Mouse (Mus musculus): Measurements from ENCODE around the gene C2cd2l.
A peak's percentile ranks its signal among the peaks of the same experiment; 100 is the strongest.
"Not testable (repeated sequence)": the region's sequence is repeated elsewhere in the genome, so short reads cannot be mapped to it uniquely, and the experiment has no call there.

Gene C2cd2l

DNA sequence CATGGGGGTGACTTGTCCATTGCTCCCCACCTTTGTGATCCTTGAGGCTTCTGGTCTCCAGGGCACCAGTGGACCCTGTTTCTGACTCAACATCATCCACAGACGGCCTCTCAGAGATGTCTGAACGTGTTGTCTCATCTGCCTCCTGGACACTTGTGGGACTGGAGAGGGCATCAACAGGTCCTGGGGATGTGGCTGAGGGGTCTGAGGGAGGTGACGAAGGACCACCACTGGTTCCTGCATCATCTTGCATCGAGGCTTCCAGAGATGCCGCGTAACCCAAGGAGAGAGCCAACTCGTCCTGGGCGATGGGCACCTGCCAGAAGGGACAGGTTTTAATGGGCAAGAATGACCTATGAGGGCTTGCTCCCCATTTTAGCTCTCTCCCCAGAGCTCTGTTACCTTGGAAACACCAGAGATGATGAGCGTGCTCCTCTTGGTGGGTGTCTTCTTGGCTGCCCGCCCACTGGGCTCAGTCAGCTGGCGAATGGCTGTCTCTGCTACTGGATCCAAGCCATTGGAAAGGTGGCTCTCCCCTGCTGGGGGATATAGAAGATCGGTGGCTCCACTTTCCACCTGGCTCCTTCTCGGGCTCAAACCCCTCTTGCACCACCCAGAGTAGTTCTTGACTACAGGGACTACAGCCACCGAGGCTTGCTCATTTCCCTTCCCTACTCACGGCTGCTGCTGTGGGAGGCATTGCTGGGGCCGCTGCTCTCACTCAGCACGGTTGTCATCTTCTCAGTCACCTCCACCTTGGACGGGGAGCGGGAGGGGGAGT is 6.4 kb downstream of the C2cd2l start:
- DNase-seq (ENCODE audit: low read depth) = no peak

DNA sequence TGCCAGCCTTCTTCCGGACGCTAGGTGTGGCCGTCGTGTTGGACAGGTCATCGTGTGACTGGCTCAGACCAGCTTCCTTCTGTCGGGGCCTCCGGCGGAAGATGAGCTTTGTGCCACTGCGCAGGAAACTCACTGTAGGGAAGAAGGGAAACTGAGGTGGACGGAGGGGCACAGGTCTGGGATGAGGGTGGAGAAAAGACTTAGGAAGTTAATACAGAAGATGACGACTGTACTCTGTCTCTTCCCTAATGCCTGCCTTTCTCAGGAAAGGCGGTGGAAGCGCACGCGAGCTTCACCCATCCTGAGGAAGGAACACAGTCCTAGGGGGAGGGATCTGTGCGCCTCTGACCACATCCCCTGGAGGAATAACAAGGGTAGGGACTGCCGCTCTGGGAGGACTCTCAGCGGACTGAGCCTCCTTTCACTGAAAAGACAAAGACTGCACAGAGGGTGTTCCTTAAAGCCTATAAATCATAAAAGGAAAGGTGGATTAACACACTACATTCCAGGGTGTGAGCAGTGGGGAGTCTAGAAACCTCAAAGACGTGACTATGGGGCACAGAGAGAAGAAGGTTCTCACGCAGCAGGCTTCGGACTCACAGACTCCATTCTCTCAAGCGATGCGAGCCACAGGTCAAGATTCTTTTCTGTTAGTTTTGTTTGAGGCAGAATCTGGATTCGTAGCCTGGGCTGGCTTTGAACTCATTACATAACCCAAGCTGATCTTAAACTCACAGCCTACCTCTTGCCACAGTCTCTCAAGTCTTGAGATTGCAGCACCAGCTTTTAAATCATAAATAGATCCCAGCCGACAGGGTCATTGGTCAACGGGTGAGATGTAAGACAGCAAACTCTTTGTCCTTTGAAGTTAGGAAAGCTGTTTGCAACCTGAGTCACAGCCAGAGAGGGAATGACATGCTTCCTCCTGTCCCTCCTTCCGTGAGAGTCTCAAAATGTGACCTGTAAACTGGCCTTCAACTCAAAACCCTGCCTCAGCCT is 8.7 kb downstream of the C2cd2l start:
- no peak for DNase-seq (ENCODE audit: low read depth)

DNA sequence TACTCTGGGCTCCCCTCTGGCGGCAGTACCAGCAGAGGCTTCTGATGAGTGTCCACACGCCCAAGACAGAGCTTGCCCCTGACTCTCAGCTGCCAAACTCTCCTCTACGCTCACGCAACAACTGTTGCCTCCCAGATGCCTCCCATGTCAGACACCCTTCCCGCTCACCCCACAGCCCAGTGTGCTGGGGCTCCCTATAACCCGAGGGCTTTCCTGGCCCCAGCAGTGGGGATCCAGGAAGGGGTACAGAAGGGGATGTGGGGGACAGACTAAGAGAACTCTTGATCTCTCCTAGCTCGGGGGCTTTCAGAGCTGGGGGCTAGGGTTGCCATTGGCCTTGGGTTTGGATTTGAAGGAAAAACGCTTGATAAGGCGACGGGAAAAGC is 9.3 kb downstream of the C2cd2l start:
- no peak for DNase-seq (ENCODE audit: low read depth)

DNA sequence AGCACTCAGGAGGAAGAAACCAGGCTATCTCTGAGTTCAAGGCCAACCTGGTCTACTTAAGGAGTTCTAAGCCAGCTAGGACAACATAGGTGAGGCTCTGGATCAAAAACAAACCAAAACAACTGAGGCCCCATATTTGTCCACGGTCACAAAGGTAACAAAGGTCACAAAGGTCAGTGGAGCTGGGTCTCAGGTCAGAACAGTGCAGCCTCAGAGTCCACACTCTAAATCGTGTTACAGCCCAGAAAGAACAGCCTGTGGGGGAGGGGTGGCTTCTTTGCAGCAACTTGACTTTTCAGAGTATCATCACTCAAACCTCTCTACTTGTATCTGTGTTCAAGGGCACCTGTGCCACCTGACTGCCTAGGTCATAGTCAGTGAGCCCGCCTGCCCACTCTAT is 10.3 kb downstream of the C2cd2l start:
- DNase-seq (ENCODE audit: low read depth) = no peak

DNA sequence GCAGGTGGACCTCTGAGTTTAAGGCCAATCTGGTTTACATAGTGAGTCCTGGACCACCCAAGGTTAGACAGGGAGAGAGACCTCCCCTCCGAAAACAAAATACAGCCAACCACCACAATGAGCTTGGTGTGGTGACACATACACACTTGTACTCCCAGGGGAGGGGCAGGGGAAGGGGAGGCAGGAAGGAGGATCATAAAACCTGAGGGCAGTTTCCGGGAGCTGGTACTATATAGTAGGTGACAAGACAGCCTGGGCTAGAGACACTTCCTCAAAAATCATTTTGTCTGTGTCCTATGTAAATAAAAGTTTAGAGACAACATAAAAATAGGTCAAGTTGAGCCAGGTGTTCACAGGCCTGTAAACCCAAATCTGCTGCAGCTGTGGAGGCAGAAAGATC is 12.8 kb downstream of the C2cd2l start:
- DNase-seq (ENCODE audit: low read depth) = no peak

DNA sequence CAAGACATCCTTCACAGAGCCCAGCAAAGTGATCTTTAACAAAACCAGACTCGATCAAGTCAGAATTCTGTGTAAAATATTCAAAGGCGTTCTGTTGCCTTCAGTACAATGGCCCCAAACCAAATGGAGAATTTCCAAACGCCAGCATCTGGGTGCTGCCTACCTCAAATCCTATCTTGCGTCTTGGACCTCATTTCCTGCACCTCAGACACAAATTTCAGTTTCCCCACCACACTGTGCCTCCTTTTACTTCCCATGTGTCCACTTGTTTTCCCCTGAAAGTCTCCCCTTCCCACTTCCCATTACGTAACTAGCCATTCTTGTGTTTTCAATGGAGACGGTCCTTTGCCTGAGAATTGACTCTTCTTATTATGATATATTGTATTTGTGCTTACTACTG is 13.6 kb downstream of the C2cd2l start:
- DNase-seq (ENCODE audit: low read depth) = no peak

DNA sequence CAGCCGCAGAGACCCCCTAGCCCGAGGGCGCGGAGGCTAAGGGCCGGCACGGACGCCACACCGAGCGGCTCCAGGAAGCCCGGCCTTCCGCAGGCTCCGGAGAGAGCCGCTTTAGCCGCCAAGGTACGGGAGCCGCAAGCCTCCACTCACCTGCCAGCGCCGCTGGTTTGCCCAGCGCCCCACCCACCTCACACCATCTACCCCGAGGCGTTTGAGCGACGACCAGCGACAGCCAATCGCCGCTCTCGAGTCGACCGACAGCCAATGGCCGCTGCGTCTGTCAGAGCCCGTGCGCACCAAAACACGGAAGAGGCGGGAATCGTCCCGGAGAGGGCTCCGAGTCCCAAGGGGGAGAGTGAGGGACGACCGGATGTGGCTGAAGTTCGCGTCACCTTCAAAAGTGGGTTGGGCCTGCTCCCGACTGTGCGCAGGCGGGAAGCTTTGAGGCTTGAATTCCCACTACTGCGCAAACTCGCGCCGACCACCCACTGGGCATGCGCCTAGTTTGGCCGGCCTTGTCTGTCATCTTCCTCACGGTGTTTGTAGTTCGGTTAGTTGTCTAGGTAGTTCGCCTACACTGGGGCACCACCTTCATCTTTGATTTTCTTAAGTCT is 14.5 kb downstream of the C2cd2l start, which contains the start of gene Hinfp:
TSS of gene Hinfp (minus strand) at position 206 of the 614 bp plus-strand sequence.
- DNase-seq (ENCODE audit: low read depth) = peak; percentile 99

DNA sequence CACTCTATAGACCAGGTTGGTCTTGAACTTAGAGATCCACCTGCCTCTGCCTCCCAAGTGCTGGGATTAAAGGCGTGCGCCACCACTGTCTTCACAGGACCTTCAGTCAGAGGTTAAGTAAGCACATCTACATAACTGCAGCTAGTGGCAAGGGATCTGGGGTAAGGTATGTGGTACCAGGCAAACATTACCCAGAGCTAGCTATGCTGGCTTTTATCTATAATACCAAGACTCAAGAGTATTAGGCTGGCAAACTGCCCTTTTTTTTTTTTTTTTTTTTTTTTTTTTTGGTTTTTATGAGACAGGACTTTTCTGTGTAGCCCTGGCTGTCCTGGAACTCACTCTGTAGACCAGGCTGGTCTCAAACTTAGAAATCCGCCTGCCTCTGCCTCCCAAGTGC is 20.1 kb downstream of the C2cd2l start:
- DNase-seq (ENCODE audit: low read depth) = not testable (repeated sequence)

DNA sequence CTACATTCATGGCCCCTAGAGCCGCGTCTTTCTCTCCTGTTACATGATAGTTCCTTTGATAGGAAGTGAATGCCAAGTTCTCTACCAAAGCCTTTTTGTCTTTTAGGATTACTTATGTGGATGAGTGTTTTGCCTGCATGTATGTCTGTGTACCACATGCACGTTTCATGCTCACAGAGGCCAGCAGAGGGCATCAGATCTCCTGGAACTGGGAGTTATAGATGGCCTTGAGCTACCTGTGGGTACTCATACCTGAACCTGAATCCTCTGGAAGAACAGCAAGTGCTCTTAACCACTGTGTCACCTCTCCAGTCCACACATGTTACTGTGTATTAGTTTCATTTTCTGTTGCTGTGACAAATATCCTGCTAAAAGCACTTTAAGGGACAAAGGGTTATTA is 27.6 kb downstream of the C2cd2l start:
- DNase-seq (ENCODE audit: low read depth) = peak; percentile 44

DNA sequence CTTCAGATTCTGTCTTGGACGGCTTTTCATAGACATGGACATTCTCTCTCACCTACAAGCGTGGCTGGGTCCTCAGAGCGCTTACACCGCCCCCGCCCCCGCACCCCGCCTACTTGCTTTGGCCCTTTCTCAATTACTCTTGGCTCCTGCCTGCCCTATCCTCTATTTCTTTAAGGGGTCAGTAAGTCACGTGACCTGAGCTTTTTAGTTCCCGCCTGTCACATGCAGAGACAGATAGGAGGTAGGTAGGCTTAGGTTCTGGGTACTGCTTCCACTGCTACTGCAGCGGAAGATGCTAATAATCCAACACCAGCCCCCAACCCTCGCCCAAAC is 31.2 kb downstream of the C2cd2l start:
- DNase-seq (ENCODE audit: low read depth) = peak; percentile 63

DNA sequence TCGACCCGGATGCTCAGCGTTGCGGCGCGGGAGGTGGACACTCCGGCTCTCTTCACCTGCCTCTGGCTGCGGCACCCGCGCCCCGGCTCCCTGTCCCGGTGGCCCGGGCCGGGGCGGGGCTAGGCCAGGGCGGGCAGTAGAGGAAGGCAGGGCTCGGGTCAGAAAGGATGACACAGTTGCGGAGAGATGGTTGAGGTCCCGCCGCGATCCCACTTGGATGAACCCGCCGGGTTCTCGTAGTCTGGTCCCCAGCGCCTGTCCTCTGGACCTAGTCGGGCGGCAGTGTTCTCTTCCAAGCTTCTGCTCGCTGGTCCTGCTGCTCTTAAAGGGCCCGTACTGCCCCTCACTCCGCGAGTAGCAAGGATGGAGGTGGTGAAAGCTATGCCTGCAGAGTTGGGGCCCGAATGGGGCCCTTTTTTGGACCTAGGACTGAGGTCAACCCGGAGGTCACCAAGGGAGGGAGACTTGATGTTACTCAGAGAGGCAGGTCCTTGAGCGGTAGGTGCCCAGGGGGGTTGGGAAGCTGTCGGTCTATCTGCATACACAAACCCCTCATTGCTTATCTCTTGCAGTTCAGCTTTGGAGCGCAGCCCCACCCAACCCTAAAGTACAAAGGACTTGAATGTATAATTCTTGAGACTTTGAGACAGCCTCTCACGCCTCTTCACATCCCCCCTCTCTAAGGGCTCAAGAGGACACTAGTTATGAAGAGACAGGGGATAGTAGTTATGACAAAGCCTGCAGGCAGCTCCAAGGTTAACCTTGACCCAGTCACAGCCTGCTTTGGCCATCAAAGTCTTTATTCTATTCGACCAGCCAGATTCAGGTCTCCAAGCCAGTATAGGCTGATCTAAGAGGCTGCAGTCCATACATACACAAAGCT is 31.8 kb downstream of the C2cd2l start, which contains the start of gene Abcg4:
TSS of gene Abcg4 (minus strand) at position 540 of the 883 bp plus-strand sequence.
- peak; percentile 85 for DNase-seq (ENCODE audit: low read depth)

DNA sequence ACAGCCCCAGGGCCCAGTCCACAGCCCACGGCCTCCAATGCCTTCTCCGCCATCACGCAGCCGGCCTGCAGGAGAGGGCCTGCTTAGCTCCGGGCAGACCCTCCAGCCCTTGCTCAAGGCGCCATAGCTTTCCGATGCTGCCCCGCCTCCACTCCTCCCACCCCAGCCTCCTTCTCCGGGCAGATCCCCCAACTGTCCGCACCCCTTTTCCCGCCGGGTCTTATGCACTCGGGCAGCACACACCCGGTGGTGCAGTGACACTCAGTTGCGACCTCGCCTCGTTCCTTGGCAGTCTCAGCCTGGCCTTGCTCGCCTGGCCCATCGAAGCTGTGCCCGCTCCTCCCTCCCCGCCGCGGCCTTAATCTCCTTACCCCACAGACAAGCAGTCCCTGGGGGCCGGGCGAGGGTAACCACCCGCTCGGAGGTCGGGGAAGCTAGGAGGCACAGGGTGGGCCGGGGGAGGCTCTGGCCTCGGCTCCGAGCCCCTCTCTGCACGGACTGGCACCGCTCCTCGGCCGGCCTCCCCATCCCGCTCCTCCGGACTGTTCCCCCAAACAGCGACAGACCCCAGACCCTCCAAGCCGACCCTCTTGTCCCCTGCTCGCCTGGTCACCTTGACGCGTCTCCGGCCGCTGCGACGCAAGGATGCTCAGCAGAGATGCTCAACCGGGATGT is 32.5 kb downstream of the C2cd2l start:
- no peak for DNase-seq (ENCODE audit: low read depth)

DNA sequence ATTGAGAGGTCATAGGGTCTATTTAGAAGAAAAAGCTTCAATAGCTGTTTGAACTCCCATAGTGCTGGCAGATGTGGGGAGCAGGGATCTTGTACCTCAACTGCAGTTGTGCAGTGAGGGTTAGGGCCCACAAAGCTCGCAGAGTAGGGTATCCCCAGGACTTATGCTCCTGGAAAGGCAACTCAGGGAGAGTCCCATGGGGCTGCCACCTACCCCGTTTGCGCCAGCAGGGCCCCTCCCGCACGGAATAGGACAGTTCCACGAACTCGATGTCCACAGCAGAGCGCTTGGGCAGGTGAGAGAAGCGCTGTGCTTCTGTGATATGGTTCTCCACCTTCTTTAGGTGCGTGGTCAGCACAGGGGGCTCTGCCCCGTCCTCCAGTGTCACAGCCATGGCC is 33.1 kb downstream of the C2cd2l start:
- DNase-seq (ENCODE audit: low read depth) = no peak

DNA sequence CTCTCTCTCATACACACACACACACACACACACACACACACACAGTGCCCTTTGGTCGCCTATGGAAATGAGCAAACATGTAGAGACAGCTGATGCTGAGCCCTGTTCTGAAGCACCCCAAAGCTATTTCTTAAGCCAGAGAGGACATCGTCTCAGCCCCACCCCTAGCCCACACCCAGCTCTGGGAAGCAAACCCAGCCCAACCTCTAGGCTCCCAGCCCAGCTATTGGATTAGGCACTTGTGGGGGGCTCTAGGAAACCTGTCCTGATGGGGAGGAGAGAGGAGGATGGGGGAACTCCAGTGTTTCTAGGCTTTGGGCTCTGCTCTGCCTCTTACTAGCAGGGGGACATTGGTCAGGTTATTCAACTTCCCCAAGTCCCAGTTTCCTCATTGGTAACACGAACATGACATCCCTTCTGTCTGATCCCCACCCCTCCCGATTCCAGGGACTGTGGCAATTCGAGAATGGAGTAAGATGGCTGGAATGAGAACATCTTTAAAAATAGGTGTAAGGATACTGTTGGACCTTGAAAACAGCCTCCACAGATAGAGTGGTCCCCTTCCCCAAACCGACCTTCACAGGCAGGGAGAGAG is 33.7 kb downstream of the C2cd2l start:
- DNase-seq (ENCODE audit: low read depth) = peak; percentile 48

DNA sequence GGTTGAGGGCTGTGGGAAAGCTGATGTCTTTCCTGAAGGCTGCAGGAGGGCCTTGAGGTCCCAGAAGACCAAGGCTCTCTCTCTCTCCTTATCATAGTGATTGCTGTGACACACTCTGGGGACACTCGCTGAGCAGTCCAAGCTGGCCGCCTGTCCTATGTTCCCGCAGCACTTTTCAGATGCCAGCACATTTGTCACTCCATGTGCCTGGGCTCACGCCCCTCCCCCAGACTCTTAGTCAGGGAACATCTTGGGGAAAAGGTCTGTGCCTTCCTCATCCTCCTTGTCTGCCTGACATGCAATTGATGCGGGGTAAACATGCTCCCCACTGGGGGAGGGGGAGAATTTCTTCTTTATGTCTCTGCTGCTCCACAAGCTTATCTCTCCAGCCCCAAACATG is 36.9 kb downstream of the C2cd2l start:
- no peak for DNase-seq (ENCODE audit: low read depth)

DNA sequence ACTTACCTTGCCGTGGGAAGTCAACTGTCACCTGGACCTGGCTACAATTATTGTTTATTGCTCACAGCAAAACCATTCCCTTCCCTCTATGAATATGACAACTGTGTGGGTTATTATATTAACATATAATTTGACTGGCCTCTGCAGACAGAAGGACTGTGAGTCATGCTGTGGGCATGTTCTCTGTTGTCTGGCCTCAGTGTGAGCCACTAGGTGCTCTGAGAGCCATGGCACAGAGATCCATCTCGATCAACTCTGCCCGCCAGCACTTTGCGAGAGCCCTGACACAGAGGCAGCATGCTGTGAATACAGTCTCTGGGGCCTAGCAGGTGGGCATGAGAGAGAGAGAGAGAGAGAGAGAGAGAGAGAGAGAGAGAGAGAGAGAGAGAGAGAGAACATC is 50.1 kb downstream of the C2cd2l start:
- no peak for DNase-seq (ENCODE audit: low read depth)

DNA sequence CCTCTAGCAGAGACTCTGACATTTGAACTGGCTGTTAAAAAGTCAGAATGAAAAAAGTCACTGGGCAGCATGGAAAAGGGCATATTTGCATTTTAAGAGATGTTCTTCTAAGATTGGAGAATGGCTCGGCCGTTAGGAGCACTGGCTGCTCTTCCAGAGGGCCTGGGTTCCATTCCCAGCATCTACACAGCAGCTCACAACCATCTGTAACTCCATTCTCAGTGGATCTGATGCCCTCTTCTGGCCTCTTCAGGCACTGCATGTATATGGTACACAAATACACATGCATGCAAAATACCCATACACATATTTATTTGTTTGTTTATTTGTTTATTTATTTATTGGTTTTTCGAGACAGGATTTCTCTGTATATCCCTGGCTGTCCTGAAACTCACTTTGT is 51.0 kb downstream of the C2cd2l start:
- peak; percentile 48 for DNase-seq (ENCODE audit: low read depth)

DNA sequence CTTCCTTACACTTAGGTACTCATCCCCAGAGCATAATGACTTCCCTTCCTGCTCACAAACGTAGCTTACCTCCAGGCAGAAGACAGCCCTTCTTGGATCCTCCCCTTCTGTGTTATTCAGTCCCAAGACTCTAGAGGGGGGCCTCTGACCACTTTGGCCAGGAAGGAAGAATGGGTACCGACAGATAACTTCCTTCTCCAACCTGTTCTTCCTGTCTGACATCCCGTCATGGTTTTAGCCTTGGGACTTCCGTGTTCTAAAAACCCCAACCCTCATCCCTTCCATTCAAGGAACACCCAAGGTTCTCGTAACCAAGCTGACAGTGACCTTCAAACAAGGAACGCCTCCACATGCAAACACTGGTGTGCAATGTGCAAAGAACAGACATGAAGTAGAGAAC is 51.7 kb downstream of the C2cd2l start, which contains the start of gene Nlrx1:
TSS of gene Nlrx1 (minus strand) at position 168 of the 400 bp plus-strand sequence.
- peak; percentile 53 for DNase-seq (ENCODE audit: low read depth)

DNA sequence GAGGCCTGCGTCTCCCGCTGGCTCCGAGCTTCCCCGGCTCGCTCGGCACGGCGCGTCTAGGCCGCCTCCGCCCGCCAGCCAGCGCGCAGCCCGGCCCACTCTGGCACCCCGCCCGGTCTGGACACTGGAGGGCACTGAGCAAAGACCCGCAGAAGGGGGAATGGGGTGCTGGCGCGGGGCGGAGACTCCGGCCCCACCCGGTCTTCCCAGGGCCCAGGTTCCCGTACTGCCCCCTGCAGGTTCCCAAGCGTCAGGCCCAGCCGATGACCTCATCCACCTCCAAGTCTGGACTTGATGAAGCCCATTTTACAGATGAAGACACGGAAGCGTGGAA is 52.1 kb downstream of the C2cd2l start:
- DNase-seq (ENCODE audit: low read depth) = peak; percentile 80

DNA sequence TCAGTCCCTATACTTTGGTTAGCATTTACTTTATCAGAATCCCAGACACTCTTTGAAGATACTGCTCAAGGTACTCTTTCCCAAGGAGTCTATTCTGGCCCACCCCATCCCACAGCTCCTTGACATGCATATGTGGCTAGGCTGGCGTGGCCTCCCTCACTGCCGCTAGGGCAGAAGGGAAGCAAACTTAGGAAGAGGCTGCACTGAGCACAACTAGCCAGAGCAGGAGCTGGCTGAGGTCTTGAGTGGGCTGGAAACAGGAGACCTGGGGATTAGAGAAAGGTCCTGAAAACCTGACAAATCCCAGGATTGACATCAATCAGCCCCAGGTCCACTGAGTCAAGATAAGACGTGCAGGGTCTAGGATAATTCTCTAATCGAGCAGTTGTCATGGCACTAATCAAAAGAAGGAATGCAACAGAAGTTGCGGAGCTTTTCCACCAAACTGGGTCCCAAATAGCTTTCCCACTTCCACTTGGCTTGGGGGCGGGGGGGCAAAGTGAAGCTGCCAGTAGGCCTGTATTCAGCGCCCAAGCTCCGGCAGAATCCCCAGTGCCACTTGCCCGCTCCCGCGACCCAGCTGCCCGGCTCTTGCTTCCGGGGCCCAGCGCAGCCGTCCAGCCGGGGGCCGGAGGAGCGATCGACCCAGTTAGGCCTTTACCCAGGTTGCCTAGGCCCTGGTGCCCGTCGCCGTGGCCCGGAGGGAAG is 52.6 kb downstream of the C2cd2l start:
- DNase-seq (ENCODE audit: low read depth) = no peak

Data from c-Kit-positive CD71-positive TER-119-negative erythroid progenitor cells, embryonic 14.5 days (primary cell).